8 mouse cellular contexts compared by ENCODE assay signal in genomic region chr13:74025151-74026081, GRCm38 (mm10). TPM values are rescaled to one million over a fixed set of nuclear protein-coding genes. Genes with fewer than 3 reads are reported as not detected.
DNase-seq lines count a peak whose midpoint lies in the region; ATAC-seq lines count a peak whose summit lies in the region.

No protein-coding gene starts in this region.

- no peak overlapping the region for H3K27ac ChIP-seq in hindbrain, embryonic 12.5 days
- H3K27ac ChIP-seq in hindbrain, embryonic 10.5 days = no peak overlapping the region
- no peak overlapping the region for H3K27ac ChIP-seq in lung, embryonic 16.5 days (ENCODE audit: low read length)

- no peak overlapping the region for H3K4me2 ChIP-seq in hindbrain, embryonic 12.5 days (replicated peaks)
- H3K4me2 ChIP-seq in lung, embryonic 16.5 days (ENCODE audit: low read depth, low read length) = no peak overlapping the region

- peak; percentile 20; the same call in 1 of the 2 replicates for ATAC-seq in hindbrain, embryonic 12.5 days (ENCODE audit: low FRiP score)
- ATAC-seq in lung, embryonic 16.5 days (ENCODE audit: low read depth) = peak; percentile 24; the same call in 1 of the 2 replicates

- 67% methylated on average over 4 of the region's 4 CpGs for WGBS in hindbrain, embryonic 12.5 days
- 73% methylated on average over 4 of the region's 4 CpGs for WGBS in hindbrain, embryonic 10.5 days
- 56% methylated on average over 4 of the region's 4 CpGs for WGBS in lung, embryonic 16.5 days

- peaks cover 6% of the 10 kb centered on the region; the same call in 1 of the 2 replicates for H3K4me1 ChIP-seq in hindbrain, embryonic 12.5 days
- peaks cover 9% of the 10 kb centered on the region; the same call in 1 of the 2 replicates for H3K4me1 ChIP-seq in hindbrain, embryonic 10.5 days (replicated peaks)
- H3K4me1 ChIP-seq in lung, embryonic 16.5 days (replicated peaks; ENCODE audit: control insufficient read depth, insufficient read depth, low read length) = peaks cover 8% of the 10 kb centered on the region; the same call in 1 of the 2 replicates

- no peak overlapping the region; the same call in 1 of the 2 replicates for H3K9ac ChIP-seq in hindbrain, embryonic 12.5 days
- no peak overlapping the region for H3K9ac ChIP-seq in lung, embryonic 16.5 days (ENCODE audit: low read length)

- no peak overlapping the region for H3K4me3 ChIP-seq in hindbrain, embryonic 12.5 days
- H3K4me3 ChIP-seq in hindbrain, embryonic 10.5 days = no peak overlapping the region
- no peak overlapping the region for H3K4me3 ChIP-seq in lung, embryonic 16.5 days (ENCODE audit: low read length)

- DNase-seq in hindbrain, embryonic 10.5 days (ENCODE audit: low spot score) = no peak
- DNase-seq in CD8-positive naive resting alpha-beta T cell, adult 2 months (ENCODE audit: low read depth in 2 of 2, low spot score in 2 of 2) = peak; percentile 16 to 32
- peak; percentile 23 to 26 for DNase-seq in cerebellum, postnatal 36 days
- peak; percentile 82 for DNase-seq in heart, postnatal 4 days
- DNase-seq in embryo, embryonic 10 days (ENCODE audit: low spot score) = no peak
- no peak for DNase-seq in left cerebral cortex, adult 9 months (ENCODE audit: low spot score in 2 of 2)

- H3K36me3 ChIP-seq in hindbrain, embryonic 12.5 days = no peaks in the 10 kb centered on the region
- H3K36me3 ChIP-seq in hindbrain, embryonic 10.5 days = no peaks in the 10 kb centered on the region
- no peaks in the 10 kb centered on the region for H3K36me3 ChIP-seq in lung, embryonic 16.5 days (ENCODE audit: control insufficient read depth, insufficient read depth, low read length)

- no peaks in the 10 kb centered on the region for H3K9me3 ChIP-seq in hindbrain, embryonic 12.5 days (replicated peaks)
- H3K9me3 ChIP-seq in hindbrain, embryonic 10.5 days = no peaks in the 10 kb centered on the region
- H3K9me3 ChIP-seq in lung, embryonic 16.5 days (ENCODE audit: control insufficient read depth, low read length) = no peaks in the 10 kb centered on the region

- H3K27me3 ChIP-seq in hindbrain, embryonic 12.5 days = no peaks in the 10 kb centered on the region
- no peaks in the 10 kb centered on the region for H3K27me3 ChIP-seq in hindbrain, embryonic 10.5 days (ENCODE audit: insufficient read depth, poor library complexity, severe bottlenecking)
- no peaks in the 10 kb centered on the region for H3K27me3 ChIP-seq in lung, embryonic 16.5 days (ENCODE audit: control insufficient read depth, insufficient read depth, low read depth, low read length)

RNA-seq across cellular contexts. Expression of gene Tppp, which starts 16.2 kb away (rescaled TPM):
- polyA plus RNA-seq in hindbrain, embryonic 12.5 days (2016; fragmentation: Nextera tagmentation; extraction: Ambion mirVana) = 6.0 TPM in 2 replicates
- 0.85 and 2.8 TPM in 2 replicates for polyA plus RNA-seq in hindbrain, embryonic 10.5 days (2016; fragmentation: Nextera tagmentation; extraction: Ambion mirVana)
- 10 to 100 TPM; 11.9 to 13.7 TPM for total RNA-seq in heart, postnatal 4 days (2021)
- polyA plus RNA-seq in lung, embryonic 16.5 days (2015; fragmentation: Nextera tagmentation; extraction: Ambion mirVana) = 1.3 and 1.7 TPM in 2 replicates

RNA-seq across cellular contexts. Expression of gene Cep72, which starts 36.7 kb away (rescaled TPM):
- polyA plus RNA-seq in hindbrain, embryonic 12.5 days (2016; fragmentation: Nextera tagmentation; extraction: Ambion mirVana) = 14.0 and 16.0 TPM in 2 replicates
- 17.0 and 22.8 TPM in 2 replicates for polyA plus RNA-seq in hindbrain, embryonic 10.5 days (2016; fragmentation: Nextera tagmentation; extraction: Ambion mirVana)
- total RNA-seq in heart, postnatal 4 days (2021) = 1 to 10 TPM; 7.2 to 9.0 TPM
- polyA plus RNA-seq in lung, embryonic 16.5 days (2015; fragmentation: Nextera tagmentation; extraction: Ambion mirVana) = 14.9 and 15.8 TPM in 2 replicates

Comparison
In these comparisons a context has a peak if more than half of its experiments do, and no peak if none do; other contexts are left out.
1. DNase-seq: peak in CD8-positive naive resting alpha-beta T cell, adult 2 months (2 of 2), cerebellum, postnatal 36 days (2 of 2) and heart, postnatal 4 days (single experiment); none in hindbrain, embryonic 10.5 days (single experiment), embryo, embryonic 10 days (single experiment) and left cerebral cortex, adult 9 months (0 of 2).